Mouse (Mus musculus): ENCODE measurements at regions not wholly inside any gene's neighbourhood (a gene's known extent, or its start where the extent isn't known, plus 50 kb on each side); places are given as distances from the start of the nearest gene placed in this dataset.

DNA sequence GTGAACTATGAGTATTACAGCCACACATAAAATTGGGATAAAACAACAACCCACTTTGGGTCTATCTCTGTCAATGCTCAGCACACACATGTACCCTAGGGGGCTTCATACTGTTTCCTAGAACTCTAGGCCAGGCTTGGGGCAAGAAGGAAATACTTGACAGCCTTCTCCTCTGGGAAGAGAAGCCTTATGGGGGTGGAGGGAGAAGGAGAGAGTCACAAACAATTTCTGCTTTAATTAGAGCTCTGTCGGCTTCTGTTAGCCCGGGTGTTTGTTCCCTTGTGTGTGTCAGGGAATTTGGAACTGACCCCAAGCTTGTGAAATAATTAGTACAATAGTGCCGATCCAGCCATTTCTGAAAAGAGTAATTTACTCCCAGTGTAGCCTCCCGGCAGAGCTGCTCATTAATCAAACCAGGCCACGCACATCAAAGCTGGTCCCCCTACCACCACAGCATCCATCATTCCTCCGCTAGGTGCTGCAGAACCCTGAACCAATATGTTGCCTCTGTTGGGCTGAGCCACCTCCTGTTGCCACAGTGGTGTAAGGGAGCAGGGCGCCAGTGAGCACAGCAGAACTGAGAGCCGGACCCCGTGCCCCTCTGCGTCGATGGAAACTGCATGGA lies 307.3 kb downstream of the Tmem114 start:
- DNase-seq, result peak; percentile 48

DNA sequence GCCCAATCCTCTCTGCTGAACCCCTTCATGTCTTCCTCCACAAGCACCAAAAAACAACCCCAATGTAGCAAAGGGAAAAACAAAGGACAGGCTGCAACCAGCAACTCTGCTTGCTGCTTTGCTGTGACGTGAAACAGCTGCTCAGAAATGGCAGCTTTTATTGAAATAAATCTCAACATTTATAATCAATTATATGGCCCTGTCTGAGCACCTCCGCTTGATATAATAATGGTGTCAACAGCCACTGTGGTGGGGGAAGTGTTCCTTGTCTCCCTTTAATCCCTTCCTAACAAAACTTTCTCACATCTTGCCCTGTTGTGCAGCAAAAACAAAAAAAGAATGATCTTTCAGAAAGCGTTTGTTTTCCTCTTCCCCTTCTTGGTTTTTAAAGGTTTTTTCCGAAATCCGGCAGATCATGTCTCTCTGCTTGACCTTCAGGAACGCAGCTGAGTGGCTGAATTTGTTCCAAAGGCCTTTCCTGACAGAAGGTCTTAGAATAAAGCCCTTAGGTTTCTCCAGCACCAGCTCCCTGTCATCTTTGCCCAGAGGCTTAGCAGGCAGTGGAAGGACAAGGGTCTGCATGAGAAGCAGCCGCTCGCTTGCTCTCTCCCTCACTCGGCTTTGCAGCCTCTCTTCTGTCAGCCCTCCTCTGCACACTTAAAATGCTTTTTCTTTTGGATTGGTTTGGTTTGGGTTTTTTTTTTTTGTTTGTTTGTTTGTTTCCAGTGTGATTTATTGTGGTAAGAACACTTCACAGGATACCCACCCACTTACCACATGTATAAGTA lies 313.4 kb downstream of the Tmem114 start:
- DNase-seq, result no peak

DNA sequence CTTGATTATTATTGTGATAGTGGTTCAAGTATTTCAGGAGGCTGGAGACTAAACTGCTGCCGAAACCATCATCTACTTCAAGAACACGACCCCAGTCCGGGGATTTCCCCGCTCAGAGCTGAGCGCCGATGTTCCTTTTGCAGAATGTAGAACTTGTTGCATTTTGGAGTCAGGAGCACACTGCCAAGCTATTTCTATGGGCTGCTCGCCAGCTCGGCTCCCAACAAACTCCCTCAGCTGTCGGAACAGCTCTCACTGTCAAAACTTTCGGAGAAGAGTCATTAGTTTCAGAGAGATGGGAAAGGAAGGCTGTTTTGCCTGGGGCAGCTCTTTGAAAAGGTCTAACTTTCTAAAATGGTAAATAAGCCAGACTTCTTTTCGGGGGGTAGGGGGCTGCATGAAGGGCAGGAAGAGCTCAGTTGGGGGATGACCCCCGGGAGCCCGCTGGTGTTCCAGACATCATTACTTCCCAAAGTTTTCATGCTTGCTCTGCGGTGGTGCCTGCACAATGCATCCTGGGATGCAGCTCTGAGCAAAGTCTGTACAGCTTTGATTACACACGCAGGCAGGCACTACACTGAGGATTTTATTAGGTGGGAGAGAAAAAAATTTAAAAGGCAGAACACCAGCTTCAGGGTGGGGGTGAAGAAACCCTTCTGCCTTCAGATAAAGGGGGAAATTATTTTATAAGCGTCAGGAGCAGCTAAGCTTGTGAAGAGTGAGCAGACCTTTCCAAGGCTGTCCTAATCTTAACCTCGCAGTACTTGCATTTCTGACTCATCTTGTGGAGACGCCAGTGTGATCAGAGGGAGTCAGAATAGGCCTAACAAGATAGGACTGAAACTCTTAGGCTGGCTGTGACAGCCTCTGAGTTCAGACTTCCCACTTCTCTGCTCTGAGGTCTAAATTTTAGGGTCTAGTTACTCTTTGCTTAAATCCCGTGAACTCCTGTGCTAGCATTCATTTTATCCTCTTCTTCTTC lies 316.5 kb downstream of the Tmem114 start:
- peak; percentile 42 for DNase-seq

DNA sequence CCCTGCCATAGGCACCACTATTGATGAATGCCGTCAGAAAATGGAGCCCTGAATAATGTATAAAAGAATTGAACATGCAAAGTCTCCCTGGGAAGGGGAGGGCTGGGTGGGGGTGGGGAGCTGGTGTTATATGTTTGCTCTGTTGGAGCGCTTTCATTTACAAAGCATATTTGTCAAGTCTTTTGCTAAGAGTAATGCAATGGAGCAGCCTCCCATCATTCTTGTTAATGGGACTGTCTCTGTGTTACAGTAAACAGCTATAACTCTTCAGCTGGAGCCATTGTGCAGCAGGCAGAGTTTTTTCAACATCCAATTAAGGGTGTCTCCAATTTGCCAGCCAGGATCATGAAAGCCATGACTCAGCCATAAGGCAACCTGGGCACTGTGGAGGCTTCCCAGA lies 345.9 kb downstream of the Tmem114 start:
- DNase-seq, result no peak

GRCm38 (mm10) chr16:8078461-8078860 lies 346.5 kb downstream of the Tmem114 start:
- DNase-seq, result no peak

DNA sequence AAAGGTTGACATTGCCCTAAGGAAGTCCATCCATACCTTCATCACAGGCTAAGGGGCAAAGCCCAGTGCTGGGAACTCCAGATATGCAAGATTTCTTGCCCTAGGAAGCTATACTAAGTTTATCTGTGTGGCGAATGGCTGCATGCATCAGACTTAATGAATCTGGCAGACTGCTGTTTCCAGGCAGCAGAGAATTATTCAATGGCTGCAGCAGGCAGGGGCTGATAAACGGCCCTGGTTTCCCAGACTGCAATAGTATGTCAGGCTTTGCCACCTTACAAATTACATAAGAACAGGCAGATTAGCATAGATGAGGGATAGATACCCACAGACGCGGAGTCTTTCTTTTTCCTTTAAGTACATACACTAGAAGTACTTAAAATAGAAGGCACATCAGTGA lies 350.2 kb downstream of the Tmem114 start:
- no peak for DNase-seq

DNA sequence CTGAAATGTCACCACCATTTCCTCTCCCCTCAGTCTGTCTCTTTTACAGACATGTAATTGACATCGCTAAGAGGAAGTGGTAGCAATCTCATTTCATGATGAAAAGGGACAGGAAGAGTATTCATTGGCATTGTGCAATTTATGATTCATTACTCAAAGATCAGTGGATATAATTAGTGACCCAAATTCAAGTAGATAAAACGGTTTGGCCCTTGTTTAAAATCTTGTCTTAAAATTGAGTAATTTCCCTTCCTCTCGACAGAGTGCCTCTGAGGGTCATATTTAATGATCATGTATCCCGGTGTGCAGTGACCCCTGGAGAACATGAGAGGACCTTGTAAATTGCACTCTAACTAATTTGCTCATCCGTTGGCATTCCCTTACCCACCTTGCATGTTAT lies 371.0 kb downstream of the Tmem114 start:
- DNase-seq, result no peak

- DNase-seq, result peak; percentile 66
Measured at GRCm38 (mm10) chr16:8008966-8009365, 416.0 kb downstream of the Tmem114 start.

DNA sequence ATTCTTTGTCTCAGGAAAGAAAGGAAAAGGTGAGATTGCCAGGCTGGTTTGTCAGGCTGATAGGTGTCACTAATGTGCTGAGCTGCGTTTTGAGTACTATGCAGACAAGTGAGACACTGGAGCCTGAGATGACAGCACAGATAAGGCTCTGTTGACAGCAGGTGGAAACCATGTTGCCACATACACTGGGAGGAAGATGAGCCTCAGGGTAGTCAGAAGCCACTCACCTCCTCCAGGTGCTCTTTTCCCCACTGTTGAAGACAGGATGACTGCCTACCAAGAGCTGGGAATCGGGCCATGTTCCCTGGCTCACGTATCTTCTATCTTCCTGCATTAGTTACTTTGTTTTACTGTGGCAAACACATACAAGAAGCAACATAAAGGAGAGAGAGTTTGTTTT lies 418.3 kb downstream of the Tmem114 start:
- DNase-seq, result no peak

DNA sequence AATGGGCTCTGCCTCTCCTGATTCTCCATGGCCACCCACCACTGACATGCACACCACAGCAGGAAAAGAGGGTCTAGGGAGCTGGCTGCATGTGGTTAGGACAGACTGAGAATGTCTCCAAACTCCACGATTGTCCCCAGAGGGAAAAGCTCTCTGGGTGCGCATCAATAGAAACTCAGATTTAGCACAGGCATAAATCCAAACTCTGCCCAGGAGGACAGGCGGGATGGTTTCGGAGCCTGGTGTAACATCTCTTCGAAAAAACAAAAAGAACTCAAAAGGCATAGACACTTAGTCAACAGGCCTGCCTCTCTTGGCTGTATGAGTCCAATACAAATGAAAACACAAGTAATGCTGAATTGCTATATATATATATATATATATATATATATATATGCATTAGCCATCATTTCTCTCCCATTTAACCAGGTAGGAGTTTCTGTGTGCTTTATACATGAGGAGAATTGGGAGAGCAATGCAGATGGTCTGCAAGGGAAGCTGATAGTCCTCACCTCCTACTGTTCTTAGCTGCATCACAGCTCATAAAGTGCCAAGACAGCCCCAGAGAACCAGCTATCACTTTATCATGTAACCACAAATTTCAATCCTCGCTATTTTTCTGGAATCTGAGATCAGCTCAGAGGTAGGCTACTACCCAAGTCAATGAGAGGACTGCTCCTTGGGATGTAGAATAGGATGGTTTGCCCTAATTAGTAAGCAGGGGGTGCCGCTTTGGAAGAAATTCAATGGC lies 422.4 kb downstream of the Tmem114 start:
- DNase-seq, result no peak

GRCm38 (mm10) chr16:7982816-7983215 lies 442.1 kb downstream of the Tmem114 start:
- DNase-seq, result no peak

GRCm38 (mm10) chr16:7978466-7978865 lies 446.5 kb downstream of the Tmem114 start:
- no peak for DNase-seq

DNA sequence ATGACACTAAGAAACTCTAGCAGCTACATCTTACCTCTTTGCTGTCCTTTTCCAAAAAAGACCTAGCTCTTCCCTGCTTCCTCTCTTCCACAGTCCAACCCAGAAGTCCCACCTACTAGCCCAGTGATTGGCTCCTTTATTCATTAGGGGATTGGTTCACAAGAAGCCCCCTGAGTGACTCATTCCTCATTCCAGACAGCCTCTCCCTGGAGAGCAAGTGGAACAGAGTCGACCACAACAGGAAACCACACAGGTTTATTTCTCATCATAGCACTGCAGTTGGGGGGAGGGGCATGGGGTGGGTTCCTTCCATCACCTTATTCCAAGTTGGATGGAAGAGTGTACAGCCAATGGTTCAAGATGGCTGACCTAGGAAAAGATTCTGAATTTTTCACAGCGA lies 473.3 kb downstream of the Tmem114 start:
- DNase-seq, result no peak

- no peak for DNase-seq
Measured at GRCm38 (mm10) chr16:7942333-7942732, 482.6 kb downstream of the Tmem114 start.

- DNase-seq, result no peak
Measured at GRCm38 (mm10) chr16:7937167-7937566, 487.8 kb downstream of the Tmem114 start.

DNA sequence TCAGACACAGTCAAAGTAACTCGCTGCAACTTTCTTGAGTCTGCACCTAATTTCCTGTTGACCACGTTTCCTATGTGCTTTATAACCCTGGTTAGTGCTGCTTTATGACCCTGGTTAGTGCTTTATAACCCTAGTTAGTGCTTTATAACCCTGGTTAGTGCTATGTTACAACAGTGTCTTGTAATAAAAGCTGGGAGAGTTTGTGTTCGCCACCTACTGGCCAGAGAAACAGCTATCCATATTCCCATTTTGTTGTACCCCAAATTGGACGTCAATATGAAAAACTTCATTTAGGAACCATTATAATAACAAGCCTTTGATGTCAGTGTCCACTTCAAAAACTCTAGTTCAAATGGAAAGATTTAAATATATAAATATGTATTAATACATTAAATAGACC lies 492.6 kb downstream of the Tmem114 start:
- no peak for DNase-seq

- DNase-seq, result no peak
Measured at GRCm38 (mm10) chr16:7931676-7932075, 493.3 kb downstream of the Tmem114 start.

DNA sequence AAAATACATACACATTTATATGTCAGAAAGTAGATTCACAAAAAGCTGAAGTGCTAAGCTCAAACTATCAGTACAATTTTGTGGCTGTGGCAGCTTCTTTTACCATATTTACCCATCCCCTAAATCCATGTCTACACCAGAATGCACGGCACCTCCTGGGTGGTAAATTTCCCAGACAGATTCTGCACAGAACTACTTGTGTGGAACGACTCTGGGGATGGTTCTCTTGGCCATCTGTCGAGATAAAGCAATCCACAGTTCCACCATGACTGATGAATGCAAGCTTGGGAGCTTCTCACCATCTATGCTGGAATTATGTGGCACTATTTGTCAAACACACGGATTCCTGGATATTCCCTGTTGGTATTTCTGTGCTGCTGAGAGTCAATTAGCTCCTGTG lies 495.8 kb downstream of the Tmem114 start:
- DNase-seq, result peak; percentile 67

GRCm38 (mm10) chr16:7928391-7928935 lies 496.5 kb downstream of the Tmem114 start:
- DNase-seq, result peak; percentile 7

- DNase-seq, result no peak
Measured at GRCm38 (mm10) chr16:7927756-7928155, 497.2 kb downstream of the Tmem114 start.

DNA sequence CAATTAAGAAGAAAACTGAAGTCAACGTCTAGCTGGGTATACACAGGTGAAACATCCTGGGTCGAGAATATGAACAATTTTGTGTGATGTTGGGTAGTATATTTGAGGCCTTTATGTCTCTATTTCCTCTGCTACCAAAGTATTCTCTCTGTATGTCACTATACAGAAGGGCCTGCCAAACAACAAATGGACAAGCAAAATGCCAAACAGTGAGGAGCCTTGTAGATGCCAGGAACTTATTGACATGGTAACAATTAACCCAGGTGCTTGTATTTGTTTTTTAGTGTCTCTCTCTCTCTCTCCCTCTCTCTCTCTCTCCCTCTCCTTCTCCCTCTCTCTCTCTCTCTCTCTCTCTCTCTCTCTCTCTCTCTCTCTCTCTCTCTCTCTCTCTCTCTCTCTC lies 529.1 kb downstream of the Tmem114 start:
- DNase-seq, result no peak

- DNase-seq, result peak; percentile 5
Measured at GRCm38 (mm10) chr16:7892799-7893198, 532.1 kb downstream of the Tmem114 start.
